Mouse (Mus musculus) liver, adult (tissue): ENCODE measurements around the gene Spint2.

Experiments used
- GATA4 ChIP-seq: IDR thresholded peaks from 2 replicates; pipeline ENCODE4 v1.6.1; 2014; ENCODE audit warnings: mild to moderate bottlenecking, low read length; ENCODE audit not compliant: insufficient replicate concordance

The Spint2 gene

GRCm38 (mm10) chr7:29211415-29212198 is 70.1 kb downstream of the Spint2 start:
- no peak for TF ChIP-seq GATA4
